Mouse (Mus musculus) brain, embryonic 14.5 days (tissue): ENCODE results near the gene Ksr2.

ENCODE experiments used
- CTCF ChIP-seq: fragments of 200-500 bp; IDR thresholded peaks from 2 replicates; pipeline ENCODE4 v1.5.1; 2012; ENCODE audit warnings: inconsistent platforms, mild to moderate bottlenecking, moderate library complexity, borderline replicate concordance; ENCODE audit not compliant: insufficient read depth, insufficient read length; ENCODE audit errors: extremely low read depth
- POLR2A ChIP-seq: fragments of 200-500 bp; IDR thresholded peaks from 2 replicates; pipeline ENCODE4 v1.6.1; 2012; ENCODE audit warnings: mild to moderate bottlenecking, inconsistent platforms, borderline replicate concordance; ENCODE audit not compliant: poor library complexity, insufficient read depth, insufficient read length, severe bottlenecking; ENCODE audit errors: extremely low read depth

- no peak for TF ChIP-seq POLR2A
- TF ChIP-seq CTCF, result no peak
Measured at GRCm38 (mm10) chr5:117380199-117380598, 33.6 kb upstream of the Ksr2 start.
